Mouse (Mus musculus): ENCODE measurements around the gene Cdkal1.

DNA sequence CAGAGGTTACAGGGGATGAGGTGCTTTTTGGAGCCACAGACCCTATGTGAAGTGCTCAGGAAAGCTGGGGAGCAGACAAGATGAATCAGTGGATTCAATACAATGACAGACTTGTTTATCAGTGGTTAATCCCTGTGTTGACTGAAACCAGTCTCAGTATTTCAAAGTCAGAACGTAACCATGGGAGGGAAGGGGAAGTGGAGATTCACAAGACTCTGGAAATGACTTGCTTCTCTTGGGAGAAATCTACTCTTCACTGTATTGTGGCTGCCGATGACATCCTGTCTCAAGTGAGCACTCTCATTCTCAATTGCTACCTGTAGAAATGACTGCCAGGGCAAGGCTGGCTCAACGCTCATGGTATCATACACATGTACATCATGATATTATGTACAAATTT, 371.5 kb downstream of the Cdkal1 start:
- TF ChIP-seq CTCF (conservative IDR thresholded peaks at IDR 0.05; ENCODE audit: low read length) (no peak), POU5F1 (IDR thresholded peaks at IDR 0.05; ENCODE audit: borderline replicate concordance, low read length) (no peak)

All from E14TG2a.4 (cell line).